Mouse (Mus musculus) c-Kit-positive CD71-positive TER-119-positive erythroid progenitor cells, embryonic 14.5 days (primary cell): Measurements from ENCODE around the gene Cdk14.
A peak's percentile ranks its signal among the peaks of the same experiment; 100 is the strongest.

ENCODE experiments used
- DNase-seq: peaks from one replicate; pipeline ENCODE4 v3.0.0-alpha.2; 2013; ENCODE audit warnings: low spot score

Cdk14 gene

DNA sequence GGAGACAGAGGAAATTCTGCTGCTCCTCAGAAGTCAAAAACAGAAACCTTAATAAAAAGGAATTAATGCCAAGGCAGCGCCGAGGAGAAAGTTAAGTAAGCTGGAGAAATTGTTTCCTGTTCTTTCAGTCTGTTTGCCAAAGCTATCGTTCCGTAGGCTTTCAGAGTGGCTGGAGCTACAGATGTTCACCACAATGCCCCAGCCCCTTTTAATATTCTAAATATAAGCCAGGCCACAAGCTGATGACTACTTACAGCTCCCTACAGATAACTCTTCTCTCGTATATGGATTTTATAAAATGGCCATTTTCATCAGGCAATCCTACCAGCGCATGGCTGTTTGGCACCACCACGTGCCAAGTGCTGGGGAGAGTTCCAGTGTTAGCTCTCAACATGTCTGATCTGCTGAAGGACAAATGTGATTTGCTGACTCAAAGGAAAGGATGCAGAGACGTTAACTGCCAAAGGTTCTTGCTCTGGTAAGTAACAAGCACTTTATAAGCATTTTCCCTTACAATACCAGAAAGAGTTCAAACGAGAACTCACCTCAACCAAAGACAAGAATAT lies 106.8 kb downstream of the Cdk14 start:
- no peak for DNase-seq

DNA sequence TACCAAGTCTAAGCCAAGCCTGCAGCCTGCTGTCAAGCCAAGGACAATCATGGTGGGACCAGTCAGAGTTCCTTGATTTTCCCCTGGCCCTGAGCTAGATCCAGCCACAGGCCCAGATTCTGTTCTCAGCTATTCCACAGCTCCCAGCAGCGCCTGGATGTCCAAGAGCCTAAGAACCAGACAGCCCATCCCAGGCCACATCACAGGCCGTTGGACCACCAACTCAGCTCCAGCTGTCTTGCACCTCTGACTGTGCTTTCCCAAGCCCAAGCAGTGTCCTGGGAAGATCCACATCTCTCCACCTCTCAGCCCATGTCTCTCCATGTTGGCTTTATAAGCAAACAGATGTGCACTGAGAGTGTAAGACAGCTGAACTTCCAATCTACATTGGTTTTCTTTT lies 114.8 kb downstream of the Cdk14 start:
- DNase-seq = no peak

DNA sequence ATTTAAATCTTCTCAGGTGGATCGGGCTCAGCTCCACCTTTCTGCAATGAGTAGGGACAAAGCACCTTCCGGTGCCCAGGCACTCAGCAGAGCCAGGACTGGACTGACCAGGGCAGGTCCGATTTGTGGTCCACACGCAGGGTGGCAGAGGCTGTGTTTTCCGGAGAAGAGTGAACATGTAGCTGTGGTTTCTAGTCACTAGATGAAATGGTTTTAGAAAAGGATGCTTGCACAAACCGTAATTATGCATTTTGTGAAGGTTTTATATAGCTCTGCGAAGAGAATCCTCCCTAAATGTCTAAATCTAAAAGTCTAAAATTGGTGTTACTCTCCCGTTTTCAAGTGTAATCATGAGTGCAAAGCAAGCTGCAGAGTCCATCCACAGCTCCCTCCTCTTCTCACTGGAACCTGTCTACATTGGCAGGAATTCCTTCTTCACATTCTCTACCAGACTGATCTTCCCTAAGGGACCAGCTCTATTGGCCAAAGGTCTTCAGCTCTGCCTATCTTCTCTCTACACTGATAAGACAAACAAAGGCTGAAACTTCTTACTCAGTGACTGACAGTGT lies 116.9 kb downstream of the Cdk14 start:
- DNase-seq = no peak

DNA sequence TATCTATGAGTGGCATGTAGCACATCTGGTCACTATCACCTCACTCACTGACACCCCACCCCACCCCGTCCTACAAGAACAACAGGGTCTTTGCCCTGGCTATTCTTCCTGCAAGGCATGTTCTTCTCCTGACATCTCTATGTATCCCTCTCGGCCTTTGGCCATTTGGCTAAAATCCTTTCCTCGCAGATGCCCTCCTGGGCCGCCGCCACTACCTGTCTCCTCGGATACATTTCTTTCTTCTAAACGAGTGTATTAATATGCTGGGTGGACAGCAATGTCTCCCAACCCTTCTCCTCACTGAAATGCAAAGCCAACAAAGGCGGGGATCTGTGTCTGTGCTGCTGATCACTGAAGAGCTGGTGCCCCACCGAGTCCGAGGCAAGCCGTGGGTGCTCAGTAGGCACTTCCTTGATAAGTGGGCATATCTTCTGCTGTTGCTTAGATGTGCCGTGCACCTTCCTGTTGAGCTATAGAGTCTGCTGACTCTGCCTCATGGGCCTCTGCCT lies 118.5 kb downstream of the Cdk14 start:
- DNase-seq = no peak

DNA sequence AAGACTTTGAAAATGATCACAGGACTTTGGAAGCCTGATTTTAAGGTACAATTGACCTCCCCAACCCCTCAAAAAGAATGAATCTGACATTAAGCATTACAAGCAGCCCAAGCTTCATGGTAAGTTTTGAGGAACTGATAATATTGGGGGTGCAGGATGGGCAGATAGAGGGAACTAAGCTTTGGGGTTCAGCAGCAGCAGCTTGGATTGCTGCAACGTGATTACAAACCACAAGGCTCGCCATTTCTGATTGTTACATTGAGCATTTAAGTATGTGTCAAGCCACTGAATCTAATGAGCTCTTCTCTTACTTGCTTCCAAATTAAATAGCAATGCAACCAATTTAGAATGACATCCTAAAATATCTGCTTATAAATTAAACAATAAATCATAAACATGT lies 119.1 kb downstream of the Cdk14 start:
- no peak for DNase-seq

DNA sequence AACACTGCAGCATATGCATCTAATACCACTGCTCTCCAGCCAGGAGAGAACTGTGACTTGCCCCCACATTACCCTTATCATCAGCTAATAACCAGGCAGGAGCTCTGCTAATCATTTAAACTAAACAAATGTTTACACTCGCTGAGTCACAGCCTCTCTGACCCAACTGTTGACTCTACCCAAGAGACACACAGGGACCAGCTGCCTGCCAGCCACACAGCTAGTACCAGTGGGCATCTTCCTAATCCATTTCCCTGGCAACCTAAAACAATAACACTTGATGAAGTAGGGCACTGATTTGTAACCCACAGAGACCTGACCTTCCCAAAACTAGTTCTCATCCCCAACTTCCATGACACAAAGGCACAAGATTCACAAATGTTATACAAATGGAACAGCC lies 119.8 kb downstream of the Cdk14 start:
- no peak for DNase-seq

DNA sequence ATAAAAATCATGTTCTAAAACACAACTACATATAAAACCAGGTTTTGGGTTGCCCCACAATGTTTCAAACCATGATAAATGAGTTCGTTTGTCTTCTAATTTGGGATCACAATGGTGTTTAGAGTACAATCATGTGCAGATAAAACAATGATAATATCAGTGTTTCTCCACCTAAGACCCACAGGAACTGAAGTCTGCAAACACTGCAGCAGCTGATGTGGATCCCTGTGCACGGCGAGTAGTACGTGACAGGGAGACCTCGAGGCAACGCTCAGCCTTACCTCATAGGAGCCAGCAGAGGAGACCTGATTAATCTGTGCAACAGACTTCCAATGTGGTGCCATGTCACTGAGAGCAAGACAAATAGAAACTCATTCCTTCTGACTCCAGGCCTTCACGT lies 122.9 kb downstream of the Cdk14 start:
- DNase-seq = no peak

DNA sequence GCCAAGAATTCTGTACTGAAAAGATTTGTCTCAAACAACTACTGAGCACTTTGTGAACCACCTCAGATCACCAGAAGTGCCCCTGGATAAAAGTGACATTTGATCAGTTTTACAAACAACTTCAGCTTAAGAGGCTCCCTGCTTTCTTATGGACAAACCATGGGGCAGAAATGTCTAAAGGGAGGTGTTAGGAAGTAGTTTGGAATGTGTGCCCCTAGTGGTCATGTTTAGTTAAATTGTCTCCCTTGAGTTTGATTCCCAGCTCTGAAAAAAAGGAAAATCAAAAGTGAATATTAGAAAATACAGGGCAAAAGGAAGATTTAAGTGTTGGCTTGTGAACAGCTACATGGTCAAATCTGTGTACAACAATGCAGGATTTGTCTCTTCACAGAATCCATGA lies 123.3 kb downstream of the Cdk14 start:
- DNase-seq = no peak

DNA sequence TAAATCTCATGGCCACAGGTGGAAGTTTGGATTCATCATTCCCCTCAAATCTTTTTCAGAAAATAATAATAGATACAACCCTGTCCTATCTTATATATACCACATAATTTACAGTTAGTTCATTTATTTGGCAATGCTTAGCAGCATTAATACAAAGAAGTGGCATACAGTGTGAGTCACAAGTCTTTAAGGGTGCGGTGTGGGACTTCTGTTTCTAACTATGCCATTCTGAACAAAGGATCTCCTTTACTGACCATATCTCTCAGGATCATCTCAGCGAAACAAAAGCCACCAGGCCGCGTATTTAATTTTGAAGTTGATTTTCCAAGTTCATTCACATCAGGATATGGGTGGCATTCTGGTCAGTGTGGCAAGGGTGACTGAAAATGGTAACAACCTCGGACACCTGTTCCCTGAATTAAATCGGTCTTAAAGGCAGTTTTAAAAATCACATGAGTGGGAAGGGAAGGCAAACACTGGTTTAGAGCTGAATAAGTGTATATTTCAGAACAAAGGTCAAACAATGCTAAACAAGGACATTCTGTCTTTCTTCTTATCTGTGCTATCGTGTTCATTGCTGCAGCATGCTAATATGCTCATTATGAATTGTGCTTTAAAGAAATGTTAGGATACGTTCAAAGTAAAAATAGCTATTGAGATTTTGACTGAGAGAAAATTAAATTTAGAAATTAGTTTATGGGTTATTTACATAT lies 127.1 kb downstream of the Cdk14 start:
- DNase-seq = no peak

DNA sequence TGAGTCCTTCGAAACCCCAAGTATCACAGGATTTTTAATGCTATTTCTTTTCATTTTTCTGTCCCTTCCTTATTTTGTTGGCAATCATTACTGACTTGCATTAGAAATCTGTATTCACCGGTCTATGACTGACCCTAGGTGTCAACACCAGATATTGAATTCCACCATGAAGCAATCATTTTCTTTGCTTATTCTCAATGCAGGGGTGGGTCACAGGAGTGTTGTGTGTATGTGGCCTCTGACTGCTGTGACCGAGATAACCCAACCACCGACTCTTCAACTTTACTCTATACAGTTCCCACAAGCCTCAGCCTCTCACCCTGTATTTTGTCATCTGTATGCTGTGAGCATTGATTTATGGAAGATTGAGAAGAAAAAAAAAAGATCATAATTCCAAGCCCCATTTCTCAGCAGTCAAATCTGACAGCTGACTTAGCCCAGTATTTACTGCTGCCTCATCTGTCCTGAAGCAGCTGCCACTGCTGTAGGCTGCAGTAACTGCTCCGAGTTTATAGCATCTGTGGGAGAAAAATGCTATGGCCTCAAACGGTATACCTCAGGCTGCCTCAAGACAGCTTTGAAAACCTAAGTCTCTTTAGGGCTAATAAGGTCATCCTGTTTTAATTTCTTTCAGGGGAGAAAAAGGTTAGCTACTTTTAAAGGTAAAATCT lies 128.7 kb downstream of the Cdk14 start:
- DNase-seq = no peak

DNA sequence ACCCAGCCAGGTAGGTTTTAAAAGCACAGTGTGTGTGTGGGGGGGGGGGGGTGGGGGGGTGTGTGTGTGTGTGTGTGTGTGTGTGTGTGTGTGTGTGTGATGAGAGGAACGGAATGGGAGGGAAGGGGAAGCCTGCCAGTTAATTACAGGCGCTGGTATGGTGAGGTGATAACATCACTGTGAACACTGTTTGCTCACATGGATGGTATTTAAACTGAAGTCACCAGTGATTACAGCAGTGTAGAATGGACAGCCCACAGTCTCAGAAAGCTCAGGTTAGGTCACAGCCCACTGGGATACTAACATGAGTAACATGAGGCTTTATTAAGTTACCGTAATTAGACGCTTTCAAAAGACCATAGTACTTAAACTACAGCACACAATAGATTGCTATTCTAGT lies 129.4 kb downstream of the Cdk14 start:
- no peak for DNase-seq

DNA sequence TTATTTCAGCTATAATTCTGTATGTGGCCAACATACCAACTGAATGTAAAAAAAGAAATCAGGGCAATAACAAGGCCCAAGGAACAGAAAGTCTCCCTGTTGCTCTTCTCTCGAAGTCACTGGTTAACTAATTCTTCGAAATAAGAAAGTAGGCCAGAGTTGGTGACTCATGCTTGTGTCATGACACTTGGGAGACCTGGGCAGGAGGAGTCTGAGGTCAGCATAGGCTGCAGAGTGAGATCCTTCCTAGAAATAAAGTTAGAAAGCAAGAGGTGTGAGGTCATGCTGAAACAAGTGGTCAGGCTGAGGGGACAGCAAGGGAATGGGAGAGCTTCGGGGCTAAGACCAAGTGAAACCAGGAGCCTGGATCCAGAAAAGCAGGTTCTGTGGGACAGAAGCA lies 134.2 kb downstream of the Cdk14 start:
- DNase-seq = no peak

DNA sequence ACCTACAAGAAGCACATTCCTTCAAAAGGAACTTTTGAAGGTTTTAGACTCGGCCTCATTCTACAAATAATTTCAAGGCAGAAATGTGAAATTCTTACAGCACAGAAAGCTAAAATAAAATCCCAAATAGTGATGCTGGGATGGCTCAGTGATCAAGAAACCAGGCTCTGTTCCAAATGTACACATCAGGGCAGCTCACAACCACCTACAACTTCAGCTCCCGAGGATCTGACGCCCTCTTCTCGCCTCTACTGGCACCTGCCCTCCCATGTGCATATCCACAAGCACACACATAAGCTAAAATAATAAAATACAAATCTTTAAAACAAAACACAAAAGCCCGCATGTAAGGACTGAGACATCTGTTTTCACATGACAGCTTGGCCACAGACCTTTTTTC lies 135.6 kb downstream of the Cdk14 start:
- no peak for DNase-seq

DNA sequence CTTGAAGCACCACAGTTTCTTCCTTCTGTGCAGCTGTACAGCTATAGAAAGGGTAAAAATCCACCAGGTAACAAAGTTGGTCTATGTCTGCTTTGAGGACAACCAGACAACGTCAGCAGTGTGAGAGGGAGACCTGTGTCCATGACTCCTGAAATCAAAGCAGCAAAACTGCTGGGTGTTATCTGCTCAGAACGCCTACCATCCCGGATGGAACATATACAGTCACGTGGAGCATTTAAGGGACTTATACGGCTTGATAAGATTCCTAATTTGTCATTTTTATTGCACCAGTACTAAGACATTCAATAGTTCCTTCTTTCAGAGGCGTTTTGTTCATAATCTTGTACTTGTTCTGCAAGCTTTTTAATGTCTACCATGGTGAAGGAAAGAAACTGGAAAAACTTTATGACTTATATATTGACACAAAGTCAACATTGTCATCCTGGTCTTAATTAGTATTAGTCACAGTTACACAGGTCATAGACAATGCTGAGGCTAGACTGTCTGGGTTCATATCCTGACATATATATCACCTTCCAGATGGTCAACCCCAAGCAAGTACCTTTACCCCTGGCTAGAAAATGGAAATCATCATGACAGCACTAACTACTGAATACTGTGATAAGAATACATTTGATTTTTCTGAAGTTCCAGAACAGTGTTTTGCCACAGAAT lies 136.2 kb downstream of the Cdk14 start:
- no peak for DNase-seq

DNA sequence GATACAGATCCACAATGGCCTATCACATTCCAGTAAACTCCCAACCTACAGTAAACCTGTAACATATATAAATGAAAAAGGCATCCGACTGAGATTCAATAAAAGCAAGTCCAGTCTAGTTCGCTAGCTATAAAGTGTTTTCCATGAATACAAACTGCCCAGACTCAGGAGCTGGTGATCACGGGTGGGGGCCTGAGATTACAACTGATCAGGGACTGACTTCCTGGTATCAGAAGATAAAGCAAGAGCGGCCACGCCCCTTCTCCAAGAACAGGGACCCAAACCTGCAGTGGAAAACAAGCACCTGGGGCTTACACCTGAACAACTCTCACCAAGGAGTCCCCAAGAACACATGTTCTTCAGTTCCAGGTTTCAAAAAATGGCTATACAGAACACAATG lies 137.7 kb downstream of the Cdk14 start:
- DNase-seq = no peak

DNA sequence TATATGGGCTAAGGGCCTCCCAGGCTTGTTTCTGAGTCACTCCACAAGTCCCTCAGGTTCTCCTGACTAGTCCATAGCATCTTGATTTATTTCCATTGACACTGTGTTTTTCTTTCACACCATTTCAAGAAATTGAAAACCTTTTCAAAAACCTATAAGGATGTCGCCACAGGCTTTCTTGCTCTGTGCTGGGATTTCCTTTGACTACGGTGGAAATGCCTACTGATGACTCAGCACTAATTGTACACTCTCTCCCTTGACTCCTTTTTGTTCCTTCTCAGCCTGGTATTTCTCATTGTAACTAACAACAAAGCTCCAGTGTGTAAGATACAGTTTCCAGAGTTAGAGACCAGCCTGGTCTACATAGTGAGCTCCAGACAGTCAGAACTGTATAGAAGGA lies 144.8 kb downstream of the Cdk14 start:
- DNase-seq = no peak

DNA sequence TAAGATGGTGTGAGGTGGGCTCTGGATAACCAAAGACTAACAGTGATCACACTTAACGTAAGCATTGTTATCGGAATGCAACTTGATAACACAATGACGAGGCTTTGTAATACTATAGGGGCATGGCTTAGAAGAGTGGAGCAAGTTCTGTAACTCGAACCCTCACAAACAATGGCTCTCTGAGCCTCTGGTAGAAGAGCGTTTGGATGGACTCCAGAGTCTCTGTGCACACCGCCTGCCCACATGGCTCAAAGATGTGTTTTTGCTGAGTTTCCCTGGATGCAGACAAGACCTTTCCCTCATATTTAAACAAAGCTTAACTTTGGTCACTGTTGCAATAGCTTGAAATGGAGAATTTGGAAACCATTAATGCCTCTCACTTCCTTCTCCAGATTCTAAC lies 145.8 kb downstream of the Cdk14 start:
- DNase-seq = no peak

DNA sequence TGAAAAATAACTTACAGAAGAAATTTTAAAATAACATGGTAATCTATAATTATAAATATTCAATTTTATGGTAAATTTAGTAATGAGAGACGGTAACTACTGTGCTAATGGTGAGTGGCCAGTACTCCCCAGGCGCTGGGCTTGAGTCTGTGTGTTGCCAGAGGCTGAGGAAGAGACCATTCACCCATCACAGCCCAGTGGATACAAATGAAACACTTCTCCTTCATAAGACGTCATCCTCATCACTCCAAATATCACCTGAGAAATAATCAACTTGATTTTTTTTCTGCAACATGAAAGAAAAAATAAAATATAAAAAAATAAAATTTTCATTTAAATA lies 153.4 kb downstream of the Cdk14 start:
- DNase-seq = no peak

DNA sequence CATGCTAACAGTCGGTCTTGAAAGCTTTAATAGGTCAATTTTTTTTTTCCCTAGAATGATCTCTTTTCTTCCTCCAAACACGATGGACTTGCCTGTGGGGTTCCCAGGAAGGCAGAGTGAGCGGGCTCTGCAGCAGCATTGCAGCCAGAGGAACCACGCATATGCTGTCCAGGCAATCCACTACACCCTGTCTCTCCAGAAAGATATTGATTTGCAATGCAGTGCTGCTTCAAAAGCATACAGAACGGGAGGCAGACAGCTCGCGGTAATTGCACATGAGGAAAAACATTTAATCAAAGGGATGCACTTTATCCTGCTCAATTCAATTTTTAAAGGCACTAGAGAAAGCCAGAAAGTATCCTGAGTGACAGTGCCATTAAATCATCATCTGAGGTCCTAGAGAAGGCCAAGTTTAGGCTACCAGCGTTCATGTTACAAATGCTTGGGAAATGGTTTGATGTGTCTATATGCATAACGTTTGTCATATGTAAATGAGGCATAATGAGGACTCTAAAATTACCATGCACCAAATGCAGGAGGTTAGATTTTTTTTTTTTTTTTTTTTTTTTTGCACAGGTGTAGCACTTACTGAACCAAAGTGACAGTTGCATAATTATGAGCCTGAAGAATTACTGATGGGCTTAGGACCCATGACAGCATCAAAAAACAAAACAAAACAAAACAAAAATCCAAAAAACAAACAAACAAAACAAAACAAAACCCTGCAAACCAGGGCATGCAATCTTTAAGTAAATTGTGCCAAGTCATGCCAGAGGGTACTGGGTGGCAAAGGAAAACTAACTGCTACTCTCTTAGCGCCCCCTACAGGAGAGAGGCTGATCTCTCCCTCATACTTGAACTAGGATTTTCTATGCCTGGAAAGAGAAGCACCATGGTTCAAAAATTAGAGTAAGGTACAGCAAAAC lies 154.0 kb downstream of the Cdk14 start:
- DNase-seq = peak; percentile 45

DNA sequence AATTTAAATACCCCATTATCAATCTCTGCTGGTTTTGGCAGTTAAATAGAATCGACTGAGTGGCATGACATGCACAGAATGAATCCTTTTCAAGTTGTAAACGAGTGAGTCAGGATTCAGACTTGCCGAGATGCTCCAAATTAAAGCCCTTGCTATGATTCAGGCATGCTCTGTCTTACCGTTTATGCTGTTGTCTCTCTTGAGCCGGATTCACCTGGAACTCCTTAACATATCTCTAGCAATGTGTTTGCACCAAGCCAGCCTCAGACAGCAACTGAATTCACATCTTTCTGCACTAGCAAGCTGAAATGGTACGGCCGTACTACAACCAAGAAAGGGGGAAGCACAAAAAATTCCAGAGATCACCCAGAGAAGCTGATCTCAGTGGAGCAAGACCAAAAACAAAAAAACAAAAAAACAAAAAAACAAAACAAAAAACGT lies 154.7 kb downstream of the Cdk14 start:
- DNase-seq = no peak

DNA sequence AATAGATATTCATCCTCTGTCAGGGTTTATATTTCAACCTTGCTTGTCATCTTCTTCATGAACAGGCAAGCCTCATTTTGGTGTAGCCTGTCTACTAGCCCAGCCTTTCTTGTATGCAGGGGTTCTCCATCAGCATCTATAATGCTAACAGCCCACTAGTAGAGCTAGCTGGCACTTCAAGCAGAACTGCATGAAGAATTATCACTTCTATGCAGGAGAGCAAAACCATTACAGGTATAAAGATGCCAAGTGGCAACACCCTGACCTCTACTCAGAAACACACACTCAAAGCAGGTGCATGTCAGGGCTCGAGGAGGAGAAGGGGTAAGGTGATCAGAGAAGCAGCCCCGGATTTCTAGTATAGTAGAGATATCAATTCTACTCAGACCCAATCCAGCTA lies 155.4 kb downstream of the Cdk14 start:
- DNase-seq = no peak
